Mouse (Mus musculus): Measurements from ENCODE around the gene Fli1. TPM values are rescaled to one million over a fixed set of nuclear protein-coding genes. Genes with fewer than 3 reads are reported as not detected.

Gene Fli1
- polyA plus RNA-seq, 2 experiments from 2014 or later, result 105 to 118 TPM

- ATAC-seq, result no peak
Observed at GRCm38 (mm10) chr9:32467443-32467842, 75.2 kb downstream of the Fli1 start.

GRCm38 (mm10) chr9:32466861-32467260 is 75.8 kb downstream of the Fli1 start:
- no peak for ATAC-seq

- ATAC-seq, result no peak
Observed at GRCm38 (mm10) chr9:32456707-32457106, 86.0 kb downstream of the Fli1 start.

- no peak for ATAC-seq
Observed at GRCm38 (mm10) chr9:32450161-32450560, 92.5 kb downstream of the Fli1 start.

GRCm38 (mm10) chr9:32448766-32449165 is 93.9 kb downstream of the Fli1 start:
- ATAC-seq, result no peak

GRCm38 (mm10) chr9:32445789-32446188 is 96.9 kb downstream of the Fli1 start:
- peak; percentile 80 for ATAC-seq

GRCm38 (mm10) chr9:32444453-32445201 is 98.0 kb downstream of the Fli1 start:
- no peak for ATAC-seq

- ATAC-seq, result no peak
Observed at GRCm38 (mm10) chr9:32443817-32444216, 98.8 kb downstream of the Fli1 start.

- ATAC-seq, result no peak
Observed at GRCm38 (mm10) chr9:32443115-32443514, 99.5 kb downstream of the Fli1 start.

- ATAC-seq, result no peak
Observed at GRCm38 (mm10) chr9:32434241-32435213, 108.1 kb downstream of the Fli1 start.

GRCm38 (mm10) chr9:32431061-32431460 is 111.6 kb downstream of the Fli1 start:
- no peak for ATAC-seq

- no peak for ATAC-seq
Observed at GRCm38 (mm10) chr9:32425321-32425720, 117.3 kb downstream of the Fli1 start.

GRCm38 (mm10) chr9:32420711-32421110 is 122.0 kb downstream of the Fli1 start:
- no peak for ATAC-seq

GRCm38 (mm10) chr9:32417466-32418116 is 125.1 kb downstream of the Fli1 start:
- no peak for ATAC-seq

GRCm38 (mm10) chr9:32415952-32416351 is 126.7 kb downstream of the Fli1 start:
- ATAC-seq, result no peak

- ATAC-seq, result no peak
Observed at GRCm38 (mm10) chr9:32414956-32415355, 127.7 kb downstream of the Fli1 start.

- ATAC-seq, result no peak
Observed at GRCm38 (mm10) chr9:32412836-32413580, 129.7 kb downstream of the Fli1 start.

- ATAC-seq, result no peak
Observed at GRCm38 (mm10) chr9:32411507-32411906, 131.2 kb downstream of the Fli1 start.

- ATAC-seq, result no peak
Observed at GRCm38 (mm10) chr9:32410671-32411070, 132.0 kb downstream of the Fli1 start.

GRCm38 (mm10) chr9:32409060-32409961 is 133.3 kb downstream of the Fli1 start:
- no peak for ATAC-seq

GRCm38 (mm10) chr9:32408730-32409059 is 134.0 kb downstream of the Fli1 start:
- ATAC-seq, result no peak
